Mouse (Mus musculus): ENCODE measurements around the gene Acsl1.

DNA sequence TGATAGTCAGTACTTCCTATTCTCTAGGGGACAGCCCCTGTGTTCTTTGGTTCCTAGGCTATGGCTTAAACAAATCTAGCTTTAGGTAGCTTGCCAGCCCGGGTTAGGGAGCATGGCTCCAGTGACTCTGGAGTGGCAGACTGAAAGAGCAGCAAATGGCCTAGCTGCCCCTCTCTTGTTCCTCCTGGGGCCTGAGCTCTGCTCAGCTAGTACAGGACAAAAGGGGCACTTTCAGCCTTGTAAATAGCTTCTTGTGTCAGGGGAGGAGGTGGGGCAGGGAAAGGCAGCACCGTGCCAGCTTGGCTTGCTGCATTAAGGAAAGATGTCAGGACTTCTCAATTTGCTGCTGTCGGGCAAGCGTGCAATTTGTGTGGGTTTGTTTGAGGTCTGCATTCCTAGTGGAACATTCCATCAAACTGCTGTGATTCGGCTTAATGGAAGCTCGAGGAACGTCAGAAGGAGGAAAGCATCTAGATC lies 17.3 kb downstream of the Acsl1 start:
- no peak for TF ChIP-seq CTCF (IDR thresholded peaks at IDR 0.05; ENCODE audit: control insufficient read depth, insufficient read depth, low read length)
- TF ChIP-seq POLR2A (IDR thresholded peaks at IDR 0.05; ENCODE audit: borderline replicate concordance, control insufficient read depth, low read depth, low read length) = no peak

All from bone marrow, adult 2 months (tissue).